Mouse (Mus musculus) forebrain, embryonic 14.5 days (tissue): Measurements from ENCODE around the gene Gper1. TPM values are rescaled to one million over a fixed set of nuclear protein-coding genes. Genes with fewer than 3 reads are reported as not detected.

Source experiments
- ATAC-seq: fragments of 200-750 bp; cut with Nextera tagmentation; 2 replicates; pipeline ENCODE4 v1.8.0; 2017; ENCODE audit warnings: mild to moderate bottlenecking, moderate library complexity
- DNase-seq: peaks from one replicate; pipeline ENCODE4 v3.0.0-alpha.2; 2015; ENCODE audit warnings: low spot score
- H3K27ac ChIP-seq: fragments of 300-500 bp; sonication (generic); 2 replicates; pipeline ENCODE4 v1.5.1; 2014; ENCODE audit warnings: low read depth, mild to moderate bottlenecking, control low read depth, low read length, moderate library complexity
- H3K27me3 ChIP-seq: fragments of 300-500 bp; sonication (generic); replicated peaks from 2 replicates; pipeline ENCODE4 v1.6.1; 2014; ENCODE audit warnings: low read length, control low read depth, mixed read lengths; ENCODE audit not compliant: control insufficient read depth, insufficient read depth
- H3K36me3 ChIP-seq: fragments of 300-500 bp; sonication (generic); 2 replicates; pipeline ENCODE4 v1.6.1; 2014; ENCODE audit warnings: low read length, control low read depth; ENCODE audit not compliant: control insufficient read depth, insufficient read depth
- H3K4me1 ChIP-seq: fragments of 300-500 bp; sonication (generic); 2 replicates; pipeline ENCODE4 v1.6.1; 2014; ENCODE audit warnings: antibody characterized with exemption, low read length, control low read depth; ENCODE audit not compliant: control insufficient read depth, insufficient read depth
- H3K4me2 ChIP-seq: fragments of 300-500 bp; sonication (generic); 2 replicates; pipeline ENCODE4 v1.6.1; 2014; ENCODE audit warnings: mild to moderate bottlenecking, control low read depth, low read length
- H3K4me3 ChIP-seq: fragments of 300-500 bp; sonication (generic); 2 replicates; pipeline ENCODE4 v1.5.1; 2014; ENCODE audit warnings: low read depth, low read length, control low read depth
- H3K9ac ChIP-seq: fragments of 300-500 bp; sonication (generic); 2 replicates; pipeline ENCODE4 v1.6.1; 2014; ENCODE audit warnings: mild to moderate bottlenecking, low read length, control low read depth, moderate library complexity
- H3K9me3 ChIP-seq: fragments of 300-500 bp; sonication (generic); replicated peaks from 2 replicates; pipeline ENCODE4 v1.6.1; 2016; ENCODE audit warnings: low read length, control low read depth, mixed read lengths; ENCODE audit not compliant: control insufficient read depth
- WGBS: fragments of 180-500 bp; shearing (Covaris S2); extraction: QIAGEN DNeasy Blood & Tissue Kit; methylation state at CpG from one replicate; pipeline ENCODE4 v1.1.7; 2014; 5-methylcytosine and 5-hydroxymethylcytosine counted together
- polyA plus RNA-seq: library from polyadenylated mRNA; unstranded; fragments of >200 nt; fragmentation: Nextera tagmentation; extraction: Ambion mirVana; gene quantifications from 2 replicates; pipeline ENCODE4 v1.2.1, GENCODE M21; 2014

Gper1 gene
- polyA plus RNA-seq, 1 experiment from 2014 or later, result 10.2 TPM

DNA sequence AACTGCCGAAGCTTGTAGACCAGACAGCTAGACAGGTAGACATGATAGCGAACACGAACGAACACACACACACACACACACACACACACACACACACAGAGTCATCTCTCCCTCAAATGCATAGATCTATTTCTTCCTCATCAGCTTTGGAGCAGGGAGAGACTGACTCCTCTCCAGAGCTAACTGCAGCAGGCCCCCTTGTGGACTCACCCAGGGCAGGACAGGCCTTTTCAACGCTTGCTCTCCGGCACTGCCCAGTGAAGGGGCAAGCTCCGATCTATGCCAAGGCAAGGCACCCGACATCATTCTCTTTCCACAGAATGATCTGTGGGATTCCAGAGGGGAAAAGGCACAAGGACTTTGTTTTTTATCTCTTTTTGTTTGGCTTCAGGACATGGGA lies 22.3 kb downstream of the Gper1 start:
- Histone ChIP-seq H3K4me2 (no peak overlapping the region), H3K9ac (no peak overlapping the region), H3K4me3 (no peak overlapping the region), H3K36me3 (no peaks in the 10 kb centered on the region), H3K27me3 (no peaks in the 10 kb centered on the region), H3K4me1 (no peaks in the 10 kb centered on the region), H3K27ac (no peak overlapping the region), H3K9me3 (no peaks in the 10 kb centered on the region)
- 89% methylated on average over 8 of the region's 8 CpGs for WGBS
- no peak for DNase-seq
- ATAC-seq, result no peak

DNA sequence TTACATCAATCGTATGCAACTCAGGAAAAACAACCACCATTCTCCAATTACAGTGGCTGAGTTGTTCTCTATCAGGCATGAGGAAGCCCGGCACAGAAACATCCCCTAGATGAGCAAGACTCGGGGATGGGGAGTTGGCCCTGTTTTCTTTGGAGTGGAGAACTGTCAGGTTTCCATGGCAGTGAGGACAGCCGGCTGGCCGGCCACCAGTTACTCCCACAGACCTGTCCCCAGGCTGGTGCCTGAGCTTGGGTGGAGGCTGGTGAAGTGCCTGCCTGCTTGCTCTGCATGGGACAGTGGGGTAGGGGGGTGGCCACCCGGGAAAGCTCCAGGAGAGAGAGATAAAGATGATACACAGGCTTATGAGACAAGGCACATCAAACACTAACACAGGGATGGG lies 25.1 kb downstream of the Gper1 start:
- Histone ChIP-seq H3K9ac (no peak overlapping the region), H3K27me3 (no peaks in the 10 kb centered on the region), H3K4me3 (no peak overlapping the region), H3K36me3 (no peaks in the 10 kb centered on the region), H3K4me2 (no peak overlapping the region), H3K9me3 (no peaks in the 10 kb centered on the region), H3K4me1 (no peaks in the 10 kb centered on the region), H3K27ac (no peak overlapping the region)
- ATAC-seq, result no peak
- DNase-seq, result no peak
- 74% methylated on average over 6 of the region's 6 CpGs for WGBS

GRCm38 (mm10) chr5:139449161-139449791 lies 26.3 kb downstream of the Gper1 start:
- no peak for ATAC-seq
- Histone ChIP-seq H3K27ac (peak overlapping the region; percentile 9; the same call in 1 of the 2 replicates), H3K27me3 (no peaks in the 10 kb centered on the region), H3K4me2 (no peak overlapping the region), H3K9ac (0 out of 2 replicates have a peak overlapping the region, but pooled peaks have one; percentile 35), H3K4me3 (no peak overlapping the region), H3K36me3 (no peaks in the 10 kb centered on the region), H3K9me3 (no peaks in the 10 kb centered on the region), H3K4me1 (no peaks in the 10 kb centered on the region)
- WGBS, result 48% methylated on average over 5 of the region's 5 CpGs
- no peak for DNase-seq

DNA sequence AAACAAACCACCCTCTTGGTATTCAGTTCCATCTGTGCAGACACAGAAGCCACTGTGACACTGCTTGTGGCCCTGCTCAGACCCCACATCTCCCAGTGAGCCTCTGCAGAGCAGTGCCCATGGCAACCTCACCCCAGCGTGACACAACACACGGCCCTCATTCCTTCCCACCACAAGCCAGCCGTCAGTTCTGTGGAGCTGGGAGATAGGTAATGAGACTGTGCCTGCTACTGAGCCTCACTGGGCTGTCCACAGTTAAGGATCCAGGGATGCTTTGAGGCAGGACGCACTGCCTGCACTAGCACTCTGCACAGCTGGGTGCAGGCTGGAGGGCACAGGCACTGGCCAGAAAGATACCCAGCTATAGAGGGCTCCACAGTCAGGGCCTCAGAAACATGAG lies 27.0 kb downstream of the Gper1 start:
- 53% methylated on average over 4 of the region's 4 CpGs for WGBS
- Histone ChIP-seq H3K4me1 (no peaks in the 10 kb centered on the region), H3K36me3 (0 out of 2 replicates have a peak, but pooled peaks cover 1% of the 10 kb centered on the region), H3K4me2 (no peak overlapping the region), H3K9ac (peak overlapping the region; percentile 35; the same call in 1 of the 2 replicates), H3K4me3 (no peak overlapping the region), H3K27me3 (no peaks in the 10 kb centered on the region), H3K9me3 (no peaks in the 10 kb centered on the region), H3K27ac (peak overlapping the region; percentile 9; the same call in 1 of the 2 replicates)
- ATAC-seq, result no peak
- DNase-seq, result no peak

GRCm38 (mm10) chr5:139453031-139453430 lies 30.1 kb downstream of the Gper1 start:
- H3K27me3 ChIP-seq, result no peaks in the 10 kb centered on the region
- DNase-seq (no peak), ATAC-seq (no peak)
- H3K9ac ChIP-seq, result no peak overlapping the region
- no peaks in the 10 kb centered on the region for H3K9me3 ChIP-seq
- H3K36me3 ChIP-seq, result 0 out of 2 replicates have a peak, but pooled peaks cover 5% of the 10 kb centered on the region
- no peak overlapping the region for H3K4me2 ChIP-seq
- 89% methylated on average over 10 of the region's 10 CpGs for WGBS
- no peak overlapping the region for H3K27ac ChIP-seq
- H3K4me1 ChIP-seq, result no peaks in the 10 kb centered on the region
- no peak overlapping the region for H3K4me3 ChIP-seq

DNA sequence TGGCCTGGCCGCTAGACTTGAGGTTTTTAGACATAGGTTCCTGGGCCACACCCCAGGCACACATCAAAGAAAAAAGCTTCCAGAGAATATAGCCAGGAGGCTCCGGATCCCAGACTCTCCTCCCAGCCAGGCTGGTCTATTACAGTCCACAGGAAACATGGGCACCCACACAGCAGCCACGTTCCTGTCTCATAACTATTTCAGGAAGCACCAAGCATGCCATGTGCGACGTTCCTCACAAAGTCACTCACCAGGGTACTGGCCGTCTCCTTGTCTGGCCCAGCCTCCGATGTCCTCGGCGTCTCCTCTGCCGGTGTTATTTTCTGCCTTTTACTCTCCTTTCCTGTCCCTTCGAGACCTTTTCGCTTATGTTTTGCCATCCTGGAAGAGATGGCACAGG lies 32.2 kb downstream of the Gper1 start:
- Histone ChIP-seq H3K4me1 (peaks cover 7% of the 10 kb centered on the region), H3K4me2 (no peak overlapping the region), H3K9ac (no peak overlapping the region), H3K27ac (no peak overlapping the region), H3K36me3 (0 out of 2 replicates have a peak, but pooled peaks cover 5% of the 10 kb centered on the region), H3K9me3 (no peaks in the 10 kb centered on the region), H3K4me3 (no peak overlapping the region), H3K27me3 (no peaks in the 10 kb centered on the region)
- DNase-seq (no peak), ATAC-seq (no peak)
- 95% methylated on average over 12 of the region's 12 CpGs for WGBS

DNA sequence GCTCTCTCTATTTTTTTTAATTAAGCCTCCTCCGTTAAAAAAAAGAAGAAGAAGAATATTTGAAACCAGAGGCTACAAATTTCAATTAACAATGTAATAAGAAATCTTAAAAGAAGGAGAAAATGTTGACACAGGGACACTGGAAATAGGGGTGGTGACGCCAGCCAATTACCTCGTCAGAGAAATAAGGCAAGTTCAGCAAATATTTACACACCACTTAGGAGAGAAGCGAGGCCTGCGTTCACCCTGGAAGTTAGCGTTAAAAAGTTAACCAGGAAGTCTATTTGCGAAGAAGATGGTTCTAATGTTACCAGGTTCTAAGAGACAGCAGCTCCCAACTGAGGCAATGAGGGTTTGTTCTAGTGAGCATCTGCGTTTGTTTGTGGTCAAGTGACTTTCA lies 34.3 kb downstream of the Gper1 start:
- H3K27ac ChIP-seq, result no peak overlapping the region
- DNase-seq (no peak), ATAC-seq (no peak)
- 92% methylated on average over 8 of the region's 8 CpGs for WGBS
- H3K4me3 ChIP-seq, result no peak overlapping the region
- no peak overlapping the region for H3K4me2 ChIP-seq
- no peaks in the 10 kb centered on the region for H3K27me3 ChIP-seq
- H3K9me3 ChIP-seq, result no peaks in the 10 kb centered on the region
- 0 out of 2 replicates have a peak, but pooled peaks cover 5% of the 10 kb centered on the region for H3K36me3 ChIP-seq
- H3K4me1 ChIP-seq, result peaks cover 9% of the 10 kb centered on the region
- no peak overlapping the region for H3K9ac ChIP-seq

- 9% methylated on average over 10 of the region's 10 CpGs for WGBS
- 0 out of 2 replicates have a peak, but pooled peaks cover 3% of the 10 kb centered on the region for H3K36me3 ChIP-seq
- H3K27me3 ChIP-seq, result no peaks in the 10 kb centered on the region
- ATAC-seq (peak; percentile 36; the same call in 1 of the 2 replicates), DNase-seq (no peak)
- peak overlapping the region; percentile 61 for H3K9ac ChIP-seq
- no peaks in the 10 kb centered on the region for H3K9me3 ChIP-seq
- H3K4me3 ChIP-seq, result peak overlapping the region; percentile 63
- H3K4me2 ChIP-seq, result peak overlapping the region; percentile 69
- H3K27ac ChIP-seq, result no peak overlapping the region
- H3K4me1 ChIP-seq, result peaks cover 9% of the 10 kb centered on the region
Measured at GRCm38 (mm10) chr5:139459938-139460337, 37.0 kb downstream of the Gper1 start.

DNA sequence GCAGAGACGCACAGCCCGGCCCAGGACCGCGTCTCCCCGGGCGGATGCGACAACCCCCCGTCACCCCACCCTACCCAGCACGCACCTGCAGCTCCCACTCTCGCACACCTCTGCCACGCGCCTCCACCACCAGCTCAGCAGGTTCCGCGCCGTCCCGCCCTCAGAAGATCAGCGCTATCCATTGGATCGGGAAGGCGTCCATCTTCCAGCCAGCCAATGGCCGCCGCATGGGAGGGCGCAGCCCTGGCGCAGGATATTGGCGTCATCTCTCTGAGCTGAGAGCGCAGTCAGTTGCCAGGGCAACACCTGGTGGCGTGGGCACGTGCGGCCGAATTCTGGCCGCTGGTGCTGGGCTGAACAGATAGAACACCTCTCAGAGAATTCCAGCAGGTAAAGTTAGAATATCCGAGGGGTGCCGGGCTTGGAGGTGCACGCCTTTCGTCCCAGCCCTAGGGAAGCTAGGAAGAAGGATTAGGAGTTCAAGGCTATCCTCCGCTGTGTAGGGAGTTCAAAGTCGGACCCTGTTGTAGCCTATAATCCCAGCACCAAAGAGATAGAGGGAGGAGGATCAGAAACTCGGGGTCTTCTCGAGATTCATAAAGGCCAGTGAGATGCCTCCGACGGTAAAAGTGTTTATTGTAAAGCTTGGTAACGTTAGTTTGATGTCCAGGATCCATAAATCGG lies 37.6 kb downstream of the Gper1 start, which contains the start of gene 3110082I17Rik:
TSS of gene 3110082I17Rik (minus strand) at position 144 of the 684 bp plus-strand sequence.
- Histone ChIP-seq H3K36me3 (no peaks in the 10 kb centered on the region), H3K4me1 (peaks cover 9% of the 10 kb centered on the region), H3K4me2 (peak within 1 kb of the TSS; percentile 69), H3K27me3 (no peaks in the 10 kb centered on the region), H3K4me3 (peak within 1 kb of the TSS; percentile 63), H3K9ac (peak within 1 kb of the TSS; percentile 61), H3K9me3 (no peaks in the 10 kb centered on the region), H3K27ac (no peak within 1 kb of the TSS)
- WGBS, result 3% methylated on average over 41 of the region's 42 CpGs
- peak; percentile 100 for ATAC-seq
- peak; percentile 98 for DNase-seq
